Mouse (Mus musculus) hematopoietic stem cell, adult 5-6 weeks (primary cell): Measurements from ENCODE around the gene Sdk2. TPM values are rescaled to one million over a fixed set of nuclear protein-coding genes. Genes with fewer than 3 reads are reported as not detected.

Experiments
- ATAC-seq, 2 experiments: fragments of 125-278 bp in 1 of 2; replicated peaks in 1 of 2; 2 replicates each; pipeline ENCODE4 v1.8.0; 2016 to 2017; ENCODE audit warnings: inconsistent platforms in 2 of 2, mild to moderate bottlenecking in 2 of 2, moderate number of reproducible peaks in 2 of 2, low read depth in 1 of 2, moderate TSS enrichment in 1 of 2; ENCODE audit not compliant: low FRiP score in 2 of 2, poor library complexity in 2 of 2, severe bottlenecking in 2 of 2, insufficient read depth in 1 of 2, low TSS enrichment in 1 of 2
- total RNA-seq: library from RNA; stranded (forward); fragments of 172-1452, 232-1000 nt; gene quantifications from 2 replicates; pipeline ENCODE4 v1.2.3, GENCODE M21; 2017

The Sdk2 gene
- total RNA-seq, 1 experiment from 2014 or later = not detected

DNA sequence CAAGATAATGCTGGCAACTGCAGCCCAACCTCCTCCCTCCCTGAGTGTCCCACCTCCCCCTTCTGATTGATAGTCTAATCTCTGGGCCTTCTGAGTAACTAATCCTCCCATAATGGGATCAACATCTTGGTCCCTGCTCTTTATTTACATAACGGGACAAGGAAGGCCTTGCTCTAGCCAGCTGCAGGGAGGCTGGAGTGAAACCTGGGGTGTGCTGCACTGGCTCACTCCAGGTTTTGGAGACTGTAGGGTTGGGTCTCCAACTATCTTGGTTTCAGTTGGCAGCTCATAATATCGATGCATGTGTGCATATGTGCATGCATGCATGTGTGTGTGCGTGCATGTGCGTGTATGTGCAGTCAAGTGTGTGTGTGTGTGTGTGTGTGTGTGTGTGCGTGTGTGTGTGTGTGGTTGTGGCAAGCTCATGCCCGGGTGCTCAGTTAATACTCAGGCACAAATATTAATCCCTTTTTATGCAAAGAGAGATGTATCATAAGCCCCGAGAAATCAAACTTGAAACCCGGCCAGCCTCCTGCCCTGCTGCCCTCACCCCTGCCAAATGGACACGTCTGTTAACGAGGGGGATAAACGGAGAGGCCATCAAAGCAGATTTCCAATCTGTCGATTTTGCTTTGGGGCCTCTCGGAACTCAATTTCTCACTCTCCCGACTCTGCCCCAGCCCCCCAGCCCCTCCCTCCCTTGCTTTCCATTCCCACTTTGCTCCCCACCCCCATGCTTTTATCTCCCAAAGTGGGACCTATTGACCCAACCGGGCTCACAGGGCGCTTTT is 91.8 kb downstream of the Sdk2 start:
- ATAC-seq = no peak

DNA sequence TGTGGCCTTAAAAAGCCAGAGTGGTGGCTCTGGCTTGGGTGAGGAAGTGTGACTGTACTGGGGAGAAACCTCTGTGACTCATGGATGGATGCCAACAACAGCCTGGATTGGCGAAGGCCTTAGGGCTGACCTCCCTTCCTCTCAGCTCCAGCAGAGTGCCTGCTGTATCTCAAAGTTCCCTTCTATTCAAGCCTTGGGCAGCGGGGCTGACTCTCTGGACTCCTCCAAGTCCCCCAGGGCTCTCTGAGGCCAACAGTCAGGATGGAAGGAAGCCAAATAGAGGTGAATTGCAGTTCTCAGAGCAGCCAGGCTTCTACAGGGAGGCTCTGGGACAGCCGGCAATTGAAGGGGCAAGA is 94.4 kb downstream of the Sdk2 start:
- peak; percentile 53 to 56; a peak in 3 of 4 replicates for ATAC-seq

DNA sequence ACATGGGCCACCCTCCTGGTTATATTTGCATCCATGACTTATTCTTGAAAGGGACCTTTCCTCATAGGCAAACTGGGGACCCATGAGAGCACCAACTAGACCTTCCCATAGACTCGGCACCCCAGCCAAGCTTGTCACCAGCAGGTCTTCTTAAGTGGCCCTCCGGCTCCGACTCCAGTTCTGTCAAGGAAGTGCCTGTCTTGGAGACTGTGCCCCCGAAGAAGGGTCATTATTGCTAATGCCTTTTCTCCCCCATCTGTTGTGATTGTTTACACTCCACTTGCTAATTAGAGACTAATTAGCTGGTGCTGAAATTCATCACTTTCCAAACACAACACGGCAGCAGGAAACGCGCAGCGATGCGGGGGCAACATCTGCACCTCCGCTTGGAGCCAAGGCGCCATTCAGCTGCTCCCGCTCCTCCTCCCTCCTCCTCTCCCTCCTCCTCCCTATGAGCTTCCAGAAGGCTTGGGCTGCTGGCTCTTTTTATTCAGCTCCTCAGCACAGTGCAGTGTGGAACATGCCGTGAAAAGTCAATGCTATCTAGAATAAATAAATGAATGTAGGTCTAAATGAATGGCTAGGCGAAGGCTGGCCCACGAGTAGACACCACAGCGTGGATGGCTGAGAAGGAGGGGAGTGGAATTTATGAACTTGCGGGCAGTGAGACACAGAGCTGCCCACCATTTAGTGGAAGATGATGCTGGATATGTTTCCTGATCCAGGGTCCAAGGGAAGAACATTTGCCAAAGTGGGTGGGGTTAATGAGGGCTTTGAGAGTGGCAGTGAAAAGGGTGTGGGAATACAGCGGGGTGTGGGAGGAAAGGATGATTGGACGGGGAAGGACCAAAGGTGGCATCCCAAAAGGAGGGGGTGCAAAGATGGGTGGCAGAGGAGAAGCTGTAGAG is 95.0 kb downstream of the Sdk2 start:
- no peak for ATAC-seq

DNA sequence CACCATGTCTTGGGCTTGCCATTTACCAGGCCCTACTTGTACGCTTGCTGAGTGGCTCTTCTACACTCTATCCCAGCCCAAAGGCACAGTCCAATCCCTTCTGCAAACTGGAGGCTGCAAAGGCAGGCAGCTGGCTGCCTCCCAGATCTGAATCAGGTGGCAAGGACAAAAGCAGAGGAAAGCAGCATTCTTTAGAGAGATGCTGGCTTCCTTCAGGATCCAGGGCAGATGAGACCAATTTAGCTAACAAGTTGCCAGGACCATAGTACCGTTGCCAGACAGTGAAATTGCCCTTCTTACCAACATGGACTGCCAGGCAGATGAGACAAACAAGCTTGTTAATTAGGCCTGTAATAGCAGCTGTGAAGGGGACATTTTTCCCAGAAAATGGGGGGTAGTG is 96.8 kb downstream of the Sdk2 start:
- ATAC-seq = no peak

DNA sequence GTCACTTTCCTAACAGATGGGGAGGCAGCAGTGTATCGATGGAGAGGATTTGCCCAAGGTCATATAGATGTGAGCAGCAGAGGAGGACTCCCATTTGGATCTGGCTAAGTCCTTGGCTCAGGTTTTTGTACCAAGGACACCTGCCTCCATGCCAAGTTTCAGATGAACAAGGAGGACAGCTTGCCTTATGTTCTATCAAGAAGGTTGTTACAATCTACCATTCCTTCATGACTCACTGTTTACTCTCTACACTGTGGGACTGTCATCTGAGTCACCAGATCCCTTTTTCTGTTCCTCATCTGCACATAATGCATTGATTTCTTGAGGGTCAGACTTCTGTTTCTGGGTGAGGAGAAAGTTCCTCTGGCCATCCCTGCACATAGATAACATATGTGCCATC is 101.6 kb downstream of the Sdk2 start:
- ATAC-seq = no peak

DNA sequence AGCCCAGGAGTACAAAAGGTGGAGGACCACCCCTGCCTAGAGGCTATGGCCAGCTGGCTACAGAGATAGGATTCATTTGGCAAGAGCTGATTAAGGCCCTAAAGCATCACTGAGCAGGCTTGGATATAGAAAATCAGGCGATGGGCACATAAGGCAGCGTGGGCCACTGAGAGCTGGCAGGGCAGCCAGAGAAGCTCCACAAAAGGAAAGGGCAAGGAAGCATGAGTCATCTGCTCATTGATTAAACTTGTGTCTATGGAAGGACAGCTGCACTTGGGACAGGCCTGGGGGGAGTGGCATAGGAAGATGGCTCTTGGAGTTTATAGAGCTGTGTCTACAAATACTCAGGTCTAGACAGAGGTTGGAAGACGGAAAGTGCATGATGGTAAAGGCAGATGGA is 104.1 kb downstream of the Sdk2 start:
- ATAC-seq = no peak

DNA sequence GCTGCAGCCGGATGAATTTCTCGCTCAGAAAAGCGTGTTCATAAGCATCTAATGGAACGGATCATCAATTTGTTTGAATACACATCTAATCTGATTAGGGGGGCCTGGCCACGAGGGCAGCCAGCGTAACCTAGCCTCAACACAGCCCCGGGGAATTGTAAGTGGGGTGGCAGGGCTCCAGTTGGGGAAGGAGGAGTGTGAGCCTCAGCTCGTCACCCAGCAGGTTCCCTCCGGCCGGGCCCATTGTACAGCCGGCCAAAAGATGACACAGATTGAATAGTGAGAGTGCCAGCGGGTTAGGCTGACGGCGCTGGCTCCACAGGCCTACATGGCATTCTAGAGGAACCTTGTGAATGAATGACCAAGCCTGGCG is 115.2 kb downstream of the Sdk2 start:
- ATAC-seq = no peak

DNA sequence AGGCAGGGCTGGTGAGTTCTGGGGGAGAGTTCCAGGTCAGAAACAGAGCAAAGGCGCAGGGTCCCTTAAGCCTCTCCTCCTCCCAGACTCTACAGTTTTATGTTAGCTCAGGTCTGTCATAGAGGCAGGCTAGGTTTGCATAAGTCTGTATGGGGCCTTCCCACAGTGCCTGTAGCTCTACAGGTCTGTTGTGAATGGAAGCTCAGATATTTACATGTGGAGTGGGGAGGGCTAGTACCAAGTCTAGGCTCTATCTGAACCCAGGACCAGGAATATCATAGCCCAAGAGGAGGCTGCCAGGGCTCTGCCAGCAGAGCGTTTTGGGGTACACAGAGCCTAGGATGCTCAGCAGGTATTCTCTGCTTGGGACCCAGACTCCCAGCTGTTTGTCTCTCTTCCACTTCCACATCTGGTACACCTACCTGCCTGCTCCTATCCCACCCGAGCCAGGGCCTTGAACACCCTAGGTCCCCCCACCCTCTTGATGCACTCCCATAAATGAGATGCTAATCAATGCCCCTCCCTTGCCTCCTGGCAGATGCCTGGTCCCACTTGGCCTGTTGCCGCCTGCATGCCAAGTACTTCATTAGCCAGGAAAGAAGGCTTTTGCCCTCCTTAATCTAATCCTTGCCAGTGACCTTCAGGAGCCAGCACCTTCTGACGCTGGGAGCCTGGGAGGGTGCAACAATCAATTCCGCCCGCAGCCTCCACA is 115.8 kb downstream of the Sdk2 start:
- ATAC-seq = no peak

DNA sequence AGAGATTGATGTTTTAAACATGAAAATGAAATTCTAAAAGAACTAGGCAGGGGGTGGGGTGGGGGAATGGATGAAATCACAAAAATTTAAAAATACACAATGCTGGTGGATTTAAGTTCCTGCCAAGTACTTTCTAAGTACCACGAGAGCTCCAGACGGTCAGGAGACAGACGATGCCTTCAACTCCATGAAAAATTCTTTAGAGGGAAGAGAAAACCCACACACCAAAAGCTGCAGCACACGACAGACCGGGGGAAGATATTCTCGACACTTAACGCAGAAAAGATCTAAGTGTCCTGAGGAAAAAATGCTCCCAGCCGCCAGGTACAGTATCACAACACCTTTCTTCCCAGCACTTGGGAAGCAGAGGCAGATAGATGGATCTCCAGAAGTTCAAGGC is 118.2 kb downstream of the Sdk2 start:
- ATAC-seq = no peak

DNA sequence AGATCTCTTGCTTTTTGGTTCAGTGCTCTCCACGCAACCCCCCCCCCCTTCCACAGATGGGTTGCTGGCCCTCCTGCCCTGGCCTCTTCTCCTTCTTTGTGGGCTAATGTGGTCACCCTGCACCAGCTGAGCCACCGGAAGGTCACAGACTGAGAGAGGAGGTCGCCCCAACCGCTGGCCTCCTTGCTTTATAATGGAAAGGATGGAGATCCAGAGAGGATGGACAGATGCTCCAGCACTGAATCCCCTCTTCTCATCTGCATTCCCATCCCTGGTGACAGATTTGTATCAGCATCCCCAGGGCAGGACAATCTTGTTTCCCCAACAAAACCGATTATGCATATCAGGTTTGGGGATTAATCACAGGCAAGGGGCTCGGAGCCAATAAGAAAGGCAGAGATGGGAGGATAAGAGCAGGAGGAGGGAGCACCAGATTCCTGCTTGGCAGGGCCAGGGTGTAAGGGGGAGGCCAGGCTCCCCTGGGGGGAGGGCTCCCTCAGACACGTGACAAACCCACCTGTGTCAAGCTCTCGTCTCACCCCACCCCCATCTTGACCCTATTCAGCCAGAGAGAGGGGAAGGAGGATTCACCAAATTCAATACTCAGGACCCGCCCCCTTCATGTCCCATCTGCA is 124.6 kb downstream of the Sdk2 start:
- ATAC-seq = no peak

DNA sequence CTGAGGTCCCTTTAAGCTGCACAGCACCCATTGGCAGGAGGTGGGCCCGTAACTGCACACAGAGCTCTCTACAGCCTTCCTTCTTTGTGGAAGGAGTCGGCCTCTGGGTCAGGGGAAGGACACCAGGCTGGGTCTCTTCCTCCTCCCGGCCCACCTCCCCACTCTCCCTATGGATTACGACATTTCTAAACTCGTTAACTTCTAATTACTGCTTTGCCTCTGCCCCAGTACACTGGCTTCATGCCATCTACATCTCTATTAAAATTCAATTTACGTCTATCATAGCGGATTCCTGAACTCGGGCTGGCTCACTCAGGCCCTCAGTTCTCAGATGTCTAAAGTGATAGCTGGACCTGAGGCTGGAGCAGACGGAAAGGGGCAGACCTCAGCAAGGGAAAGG is 133.2 kb downstream of the Sdk2 start:
- no peak for ATAC-seq

DNA sequence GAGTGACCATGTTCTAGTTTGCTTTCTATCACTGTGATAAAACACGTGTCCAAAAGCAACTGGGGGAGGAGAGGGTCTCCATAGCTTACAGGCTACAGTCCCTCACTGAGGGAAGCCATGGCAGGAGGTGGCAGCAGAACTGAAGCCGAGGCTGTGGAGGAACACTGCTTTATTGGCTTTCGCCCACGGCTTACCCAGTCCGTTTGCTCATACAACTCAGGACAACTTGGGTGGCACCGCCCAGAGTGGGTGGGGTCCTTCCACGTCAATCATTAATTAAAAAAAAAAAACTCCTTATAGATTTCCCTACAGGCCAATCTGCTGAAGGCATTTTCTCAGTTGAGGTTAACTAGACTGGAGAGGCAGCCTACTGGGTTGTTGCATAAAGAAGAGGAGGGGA is 133.9 kb downstream of the Sdk2 start:
- no peak for ATAC-seq

DNA sequence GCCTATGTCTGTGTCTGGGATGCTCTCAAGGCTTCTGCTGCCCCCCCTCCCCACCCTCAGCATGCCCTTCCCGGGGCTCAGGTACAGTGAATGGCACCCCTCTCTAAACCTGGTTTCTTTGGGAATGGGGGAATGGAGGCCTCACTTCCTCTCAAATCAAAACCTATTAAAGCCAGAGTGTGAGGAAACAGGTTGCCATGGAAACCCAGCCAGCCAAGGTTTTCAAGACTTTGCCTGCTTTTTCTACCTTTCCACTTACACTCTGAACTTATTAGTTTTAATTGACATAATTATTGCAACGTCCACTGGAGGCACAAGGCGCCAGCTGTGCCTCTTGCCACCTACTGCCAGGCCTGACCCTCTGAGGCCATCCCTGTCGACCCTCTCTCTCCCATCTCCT is 135.1 kb downstream of the Sdk2 start:
- ATAC-seq = no peak

DNA sequence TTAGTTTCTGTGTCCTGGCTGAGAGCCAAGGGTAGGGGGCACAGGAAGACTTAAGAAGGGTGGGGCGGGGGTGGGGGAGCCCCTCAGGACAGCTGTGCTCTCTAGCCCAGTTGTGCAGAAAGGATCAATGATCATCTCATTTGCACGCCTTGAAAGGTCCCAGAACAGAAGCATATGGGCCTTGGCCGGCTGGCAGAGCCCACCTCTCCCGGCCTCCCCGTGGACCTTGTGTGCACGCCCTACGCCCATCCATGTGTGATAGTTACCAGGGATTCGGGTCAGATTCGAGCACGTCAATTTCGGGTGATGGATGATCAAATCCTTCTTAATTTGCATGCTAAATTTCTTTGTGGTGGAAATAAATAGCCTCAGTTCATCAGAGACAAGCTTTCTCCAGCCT is 136.7 kb downstream of the Sdk2 start:
- no peak for ATAC-seq

DNA sequence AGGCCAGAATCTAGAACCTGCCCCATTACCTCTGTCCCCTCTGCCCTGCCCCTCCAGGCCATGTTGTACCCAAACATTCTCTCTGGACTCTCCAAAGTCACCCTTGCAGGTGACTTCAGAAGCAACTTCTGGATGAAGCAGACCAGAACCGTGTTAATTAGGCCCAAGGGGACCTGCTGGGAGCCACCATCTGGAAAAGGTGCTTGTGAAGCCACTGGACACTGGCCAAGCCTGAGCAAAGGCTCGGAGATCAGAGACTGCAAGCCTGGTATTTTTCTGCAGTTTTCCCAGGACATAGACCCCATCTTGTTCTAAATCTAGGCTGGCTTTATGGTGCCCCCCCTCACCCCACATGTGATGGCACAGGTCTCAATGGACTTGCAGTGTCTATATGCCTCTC is 138.0 kb downstream of the Sdk2 start:
- ATAC-seq = no peak

DNA sequence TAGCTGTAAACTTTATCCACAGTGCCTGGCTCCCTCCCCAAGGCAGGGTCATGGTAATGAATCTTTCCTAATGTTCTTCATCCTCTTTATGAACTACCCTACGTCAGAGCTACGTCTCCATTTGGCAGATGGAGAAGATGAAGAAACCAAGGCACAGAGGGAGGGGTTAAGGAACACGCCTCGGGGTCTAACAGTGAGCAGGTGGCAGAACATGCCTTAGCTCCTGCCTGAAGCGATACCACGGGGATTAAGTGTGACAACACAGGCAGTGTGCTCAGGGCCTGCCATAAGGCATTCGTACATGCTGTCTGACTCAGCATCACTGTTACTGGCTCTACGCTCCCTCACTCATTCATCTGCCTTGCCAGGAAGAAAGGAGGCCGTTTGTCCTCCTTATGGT is 138.6 kb downstream of the Sdk2 start:
- no peak for ATAC-seq

DNA sequence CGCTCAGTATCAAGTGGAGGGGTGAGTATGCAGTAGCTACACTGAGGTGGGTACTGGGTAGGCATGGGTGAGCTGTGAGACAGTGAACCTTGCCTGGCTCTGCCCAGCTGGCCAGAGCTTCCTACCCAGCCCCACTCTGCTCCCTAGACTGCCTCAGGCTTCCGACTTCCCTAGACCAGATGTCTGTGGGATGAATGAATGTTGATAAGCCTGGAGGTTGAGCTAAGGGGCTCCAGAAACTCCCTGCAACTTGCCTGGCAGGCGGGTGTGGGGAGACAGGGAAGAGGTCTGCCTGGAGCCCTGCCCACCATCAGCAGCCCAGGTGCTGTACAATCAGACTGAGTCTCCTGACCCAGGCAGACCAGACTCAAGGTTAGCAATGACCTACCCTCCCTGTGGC is 139.0 kb downstream of the Sdk2 start:
- no peak for ATAC-seq

DNA sequence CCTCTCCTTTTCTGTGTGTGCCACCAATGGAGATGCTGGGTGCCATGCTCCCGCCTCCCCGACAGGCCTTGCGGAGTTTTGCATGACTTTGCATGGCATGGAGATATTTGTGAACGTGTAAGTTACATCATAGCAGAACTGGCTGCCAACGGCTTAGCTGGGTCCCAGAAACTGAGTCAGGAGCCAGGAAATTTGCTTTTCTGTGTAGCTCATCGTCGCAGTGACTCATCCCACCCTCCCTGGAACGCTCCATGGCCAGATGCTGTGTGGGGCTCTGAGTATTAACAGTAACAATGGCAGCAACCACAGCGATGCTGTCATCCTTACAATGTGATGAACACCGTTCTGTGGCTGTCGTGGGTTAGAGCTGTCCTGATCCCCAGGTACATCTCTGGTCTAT is 139.6 kb downstream of the Sdk2 start:
- no peak for ATAC-seq
